Mouse (Mus musculus): ENCODE data around the gene Kcnh6. TPM values are rescaled to one million over a fixed set of nuclear protein-coding genes. Genes with fewer than 3 reads are reported as not detected.

The Kcnh6 gene
- total and polyA plus RNA-seq, 2 experiments from 2014 or later: 0.12 TPM; not detected in 1

DNA sequence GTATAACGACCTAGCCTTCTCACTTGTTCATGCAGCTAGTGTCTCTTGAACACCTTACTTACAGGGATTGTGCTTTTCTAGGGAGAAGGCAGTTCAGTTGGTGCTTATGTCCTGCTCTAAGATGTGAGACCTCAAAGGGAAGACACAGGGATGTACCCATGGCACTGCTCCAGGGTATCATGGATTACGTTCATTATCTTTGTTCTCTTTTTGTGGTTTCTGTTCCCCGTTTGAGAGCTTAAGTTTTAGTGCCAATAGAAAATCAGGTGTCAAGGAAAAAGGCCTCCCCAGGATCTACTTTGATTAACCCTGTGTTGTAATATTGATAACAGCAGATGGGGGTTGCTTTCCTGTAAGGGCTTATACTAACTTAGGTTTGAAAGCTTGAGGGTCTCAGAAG is 65.8 kb downstream of the Kcnh6 start:
- DNase-seq (ENCODE audit: low spot score) (no peak), ATAC-seq (ENCODE audit: insufficient read depth, low read depth) (no peak)
- Histone ChIP-seq H3K9ac (replicated peaks; ENCODE audit: low read depth, low read length) (no peak overlapping the region), H3K9me3 (replicated peaks; ENCODE audit: control insufficient read depth, low read length) (no peaks in the 10 kb centered on the region), H3K36me3 (replicated peaks; ENCODE audit: control insufficient read depth, insufficient read depth, low read length) (peaks cover 42% of the 10 kb centered on the region), H3K4me3 (ENCODE audit: low read depth, low read length) (no peak overlapping the region), H3K27ac (ENCODE audit: low read depth) (no peak overlapping the region), H3K27me3 (ENCODE audit: control insufficient read depth, insufficient read depth, low read length) (no peaks in the 10 kb centered on the region), H3K4me2 (ENCODE audit: low read depth, low read length) (no peak overlapping the region), H3K4me1 (ENCODE audit: control insufficient read depth, insufficient read depth) (no peaks in the 10 kb centered on the region)
- TF ChIP-seq CTCF (IDR thresholded peaks at IDR 0.05; ENCODE audit: low read depth) (no peak), EP300 (IDR thresholded peaks at IDR 0.05; ENCODE audit: low read depth) (no peak)
- WGBS: 84% methylated on average over 3 of the region's 3 CpGs

- H3K27ac ChIP-seq (ENCODE audit: low read depth): no peak overlapping the region
- H3K4me1 ChIP-seq (ENCODE audit: control insufficient read depth, insufficient read depth): no peaks in the 10 kb centered on the region
- H3K4me3 ChIP-seq (ENCODE audit: low read depth, low read length): no peak overlapping the region
- no peaks in the 10 kb centered on the region for H3K27me3 ChIP-seq (ENCODE audit: control insufficient read depth, insufficient read depth, low read length)
- DNase-seq (ENCODE audit: low spot score) (peak; percentile 71), ATAC-seq (ENCODE audit: insufficient read depth, low read depth) (no peak)
- peaks cover 27% of the 10 kb centered on the region for H3K36me3 ChIP-seq (replicated peaks; ENCODE audit: control insufficient read depth, insufficient read depth, low read length)
- no peaks in the 10 kb centered on the region for H3K9me3 ChIP-seq (replicated peaks; ENCODE audit: control insufficient read depth, low read length)
- H3K9ac ChIP-seq (replicated peaks; ENCODE audit: low read depth, low read length): no peak overlapping the region
- TF ChIP-seq CTCF (IDR thresholded peaks at IDR 0.05; ENCODE audit: low read depth): peak; percentile 78
- TF ChIP-seq EP300 (IDR thresholded peaks at IDR 0.05; ENCODE audit: low read depth): no peak
- WGBS: 6% methylated on average over 4 of the region's 4 CpGs
- H3K4me2 ChIP-seq (ENCODE audit: low read depth, low read length): no peak overlapping the region
Measured at GRCm38 (mm10) chr11:106076321-106076720, 68.4 kb downstream of the Kcnh6 start.

Other genes starting within 250 kb of the Kcnh6 start
- 9.5 and 11.4 TPM in 2 replicates for gene Cyb561, start 54.8 kb upstream of the Kcnh6 start, total RNA-seq (2014; rRNA removed; ENCODE audit: low replicate concordance)
- gene Cyb561, start 54.8 kb upstream of the Kcnh6 start, polyA plus RNA-seq (2015; fragmentation: Nextera tagmentation; extraction: Ambion mirVana): 5.9 and 7.1 TPM in 2 replicates
- 6.1 and 17.1 TPM in 2 replicates for gene Ace, start 40.2 kb upstream of the Kcnh6 start, total RNA-seq (2014; rRNA removed; ENCODE audit: low replicate concordance)
- 3.3 and 3.7 TPM in 2 replicates for gene Ace, start 40.2 kb upstream of the Kcnh6 start, polyA plus RNA-seq (2015; fragmentation: Nextera tagmentation; extraction: Ambion mirVana)
- not detected in 2 replicates for gene Ace3, start 13.4 kb upstream of the Kcnh6 start, total RNA-seq (2014; rRNA removed; ENCODE audit: low replicate concordance)
- not detected in 2 replicates for gene Ace3, start 13.4 kb upstream of the Kcnh6 start, polyA plus RNA-seq (2015; fragmentation: Nextera tagmentation; extraction: Ambion mirVana)
- gene Dcaf7, start 28.7 kb downstream of the Kcnh6 start, total RNA-seq (2014; rRNA removed; ENCODE audit: low replicate concordance): 49.5 and 65.0 TPM in 2 replicates
- gene Dcaf7, start 28.7 kb downstream of the Kcnh6 start, polyA plus RNA-seq (2015; fragmentation: Nextera tagmentation; extraction: Ambion mirVana): 22.4 and 27.4 TPM in 2 replicates
- gene Taco1, start 57.9 kb downstream of the Kcnh6 start, total RNA-seq (2014; rRNA removed; ENCODE audit: low replicate concordance): 40.6 and 50.4 TPM in 2 replicates
- 14.1 and 17.4 TPM in 2 replicates for gene Taco1, start 57.9 kb downstream of the Kcnh6 start, polyA plus RNA-seq (2015; fragmentation: Nextera tagmentation; extraction: Ambion mirVana)
- 44.0 and 71.9 TPM in 2 replicates for gene Map3k3, start 76.5 kb downstream of the Kcnh6 start, total RNA-seq (2014; rRNA removed; ENCODE audit: low replicate concordance)
- gene Map3k3, start 76.5 kb downstream of the Kcnh6 start, polyA plus RNA-seq (2015; fragmentation: Nextera tagmentation; extraction: Ambion mirVana): 13.8 and 14.5 TPM in 2 replicates
- gene Gm10840, start 152.7 kb downstream of the Kcnh6 start, total RNA-seq (2014; rRNA removed; ENCODE audit: low replicate concordance): not detected in 2 replicates
- gene Gm10840, start 152.7 kb downstream of the Kcnh6 start, polyA plus RNA-seq (2015; fragmentation: Nextera tagmentation; extraction: Ambion mirVana): not detected in 2 replicates
- gene Limd2, start 152.7 kb downstream of the Kcnh6 start, total RNA-seq (2014; rRNA removed; ENCODE audit: low replicate concordance): 8.2 and 34.8 TPM in 2 replicates
- 40.4 and 44.6 TPM in 2 replicates for gene Limd2, start 152.7 kb downstream of the Kcnh6 start, polyA plus RNA-seq (2015; fragmentation: Nextera tagmentation; extraction: Ambion mirVana)
- 12.6 and 18.7 TPM in 2 replicates for gene Strada, start 194.0 kb downstream of the Kcnh6 start, total RNA-seq (2014; rRNA removed; ENCODE audit: low replicate concordance)
- gene Strada, start 194.0 kb downstream of the Kcnh6 start, polyA plus RNA-seq (2015; fragmentation: Nextera tagmentation; extraction: Ambion mirVana): 12.6 and 13.0 TPM in 2 replicates
- gene Ccdc47, start 208.2 kb downstream of the Kcnh6 start, total RNA-seq (2014; rRNA removed; ENCODE audit: low replicate concordance): 22.0 and 23.6 TPM in 2 replicates
- gene Ccdc47, start 208.2 kb downstream of the Kcnh6 start, polyA plus RNA-seq (2015; fragmentation: Nextera tagmentation; extraction: Ambion mirVana): 80.6 and 89.8 TPM in 2 replicates
- 15.8 and 17.8 TPM in 2 replicates for gene Ddx42, start 208.8 kb downstream of the Kcnh6 start, total RNA-seq (2014; rRNA removed; ENCODE audit: low replicate concordance)
- gene Ddx42, start 208.8 kb downstream of the Kcnh6 start, polyA plus RNA-seq (2015; fragmentation: Nextera tagmentation; extraction: Ambion mirVana): 25.5 and 29.2 TPM in 2 replicates
- 21.2 and 32.7 TPM in 2 replicates for gene Ftsj3, start 248.0 kb downstream of the Kcnh6 start, total RNA-seq (2014; rRNA removed; ENCODE audit: low replicate concordance)
- gene Ftsj3, start 248.0 kb downstream of the Kcnh6 start, polyA plus RNA-seq (2015; fragmentation: Nextera tagmentation; extraction: Ambion mirVana): 19.2 and 23.1 TPM in 2 replicates
- gene Psmc5, start 248.0 kb downstream of the Kcnh6 start, total RNA-seq (2014; rRNA removed; ENCODE audit: low replicate concordance): 45.8 and 50.8 TPM in 2 replicates
- 208 and 210 TPM in 2 replicates for gene Psmc5, start 248.0 kb downstream of the Kcnh6 start, polyA plus RNA-seq (2015; fragmentation: Nextera tagmentation; extraction: Ambion mirVana)

Data from heart, postnatal 0 days (tissue).